Mouse (Mus musculus): ENCODE results near the gene Rbm47. TPM values are rescaled to one million over a fixed set of nuclear protein-coding genes. Genes with fewer than 3 reads are reported as not detected.

The Rbm47 gene
- polyA plus RNA-seq, 1 experiment from 2014 or later: 2.2 TPM

DNA sequence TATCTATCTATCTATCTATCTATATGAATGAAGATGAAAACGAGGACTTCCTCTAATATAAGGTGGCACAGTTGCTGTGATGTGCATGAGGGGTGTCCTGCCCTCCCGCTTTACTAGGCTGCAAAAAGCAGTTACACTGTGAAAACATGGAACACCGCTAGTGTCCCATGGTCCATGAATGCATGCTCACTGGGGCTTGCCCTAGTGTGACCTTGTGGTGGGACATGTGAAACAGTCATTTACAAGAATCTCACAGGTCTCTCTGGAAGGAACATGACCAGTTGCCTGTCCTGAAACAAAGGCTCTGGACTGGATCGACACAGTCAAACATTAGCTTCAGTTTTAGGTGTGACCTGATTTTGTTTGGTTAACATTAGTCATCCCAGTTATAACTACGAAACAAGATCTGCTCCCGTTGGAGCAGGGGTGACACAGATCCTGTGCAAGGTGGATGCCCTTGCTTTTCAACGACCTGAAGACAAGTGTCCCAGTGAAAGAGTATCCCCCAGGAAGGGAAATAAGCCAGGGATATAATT is 132.1 kb downstream of the Rbm47 start:
- H3K4me1 ChIP-seq (replicated peaks): 0 out of 2 replicates have a peak, but pooled peaks cover 4% of the 10 kb centered on the region
- H3K9ac ChIP-seq: no peak overlapping the region
- H3K27ac ChIP-seq (ENCODE audit: poor library complexity, severe bottlenecking): no peak overlapping the region
- H3K4me3 ChIP-seq: no peak overlapping the region
- ATAC-seq (ENCODE audit: insufficient number of reproducible peaks, low FRiP score): no peak
- H3K27me3 ChIP-seq (replicated peaks): no peaks in the 10 kb centered on the region
- H3K9me3 ChIP-seq (replicated peaks): no peaks in the 10 kb centered on the region
- WGBS: 79% methylated on average over 7 of the region's 7 CpGs
- H3K36me3 ChIP-seq: no peaks in the 10 kb centered on the region
- no peak overlapping the region for H3K4me2 ChIP-seq

DNA sequence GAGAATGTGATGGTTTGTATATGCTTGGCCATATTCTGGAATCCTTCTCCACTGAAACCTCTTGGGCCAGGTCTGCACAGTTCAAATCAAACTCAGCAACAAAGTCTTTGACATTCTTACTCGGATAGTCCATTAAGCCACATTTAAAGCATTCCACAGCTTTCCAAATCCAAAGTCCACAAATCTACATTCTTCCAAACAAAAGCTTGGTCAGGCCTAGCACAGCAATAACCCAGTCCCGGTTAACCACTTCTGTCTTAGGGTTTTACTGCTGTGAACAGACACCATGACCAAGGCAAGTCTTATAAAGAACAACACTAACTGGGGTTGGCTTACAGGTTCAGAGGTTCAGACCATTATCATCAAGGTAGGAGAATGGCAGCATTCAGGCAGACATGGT is 133.1 kb downstream of the Rbm47 start:
- H3K4me3 ChIP-seq: no peak overlapping the region
- H3K4me2 ChIP-seq: no peak overlapping the region
- no peaks in the 10 kb centered on the region for H3K36me3 ChIP-seq
- H3K27ac ChIP-seq (ENCODE audit: poor library complexity, severe bottlenecking): no peak overlapping the region
- H3K9me3 ChIP-seq (replicated peaks): no peaks in the 10 kb centered on the region
- no peak for ATAC-seq (ENCODE audit: insufficient number of reproducible peaks, low FRiP score)
- no peaks in the 10 kb centered on the region for H3K27me3 ChIP-seq (replicated peaks)
- H3K4me1 ChIP-seq (replicated peaks): 0 out of 2 replicates have a peak, but pooled peaks cover 6% of the 10 kb centered on the region
- H3K9ac ChIP-seq: no peak overlapping the region
- 85% methylated on average over 2 of the region's 2 CpGs for WGBS

DNA sequence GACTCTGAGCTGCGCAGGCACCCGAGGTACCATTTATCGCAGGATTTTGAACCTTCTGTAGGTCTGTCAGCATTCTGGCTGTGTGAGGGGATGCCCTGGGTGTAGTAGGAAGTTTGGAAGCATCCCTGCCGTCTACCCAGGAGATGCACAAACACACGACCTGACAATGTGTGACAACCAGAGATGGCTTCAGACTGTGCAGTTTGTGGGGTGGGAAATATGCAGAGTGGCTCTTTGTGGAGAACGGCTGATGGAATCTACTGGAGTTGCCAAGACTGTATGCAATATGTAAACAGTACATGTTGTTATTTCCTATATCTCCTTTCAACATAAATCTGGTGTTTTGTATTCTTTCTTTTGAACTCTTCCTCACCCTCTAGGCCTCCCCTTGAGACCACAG is 135.9 kb downstream of the Rbm47 start:
- WGBS: 67% methylated on average over 6 of the region's 6 CpGs
- Histone ChIP-seq H3K27me3 (replicated peaks) (no peaks in the 10 kb centered on the region), H3K27ac (ENCODE audit: poor library complexity, severe bottlenecking) (no peak overlapping the region)

DNA sequence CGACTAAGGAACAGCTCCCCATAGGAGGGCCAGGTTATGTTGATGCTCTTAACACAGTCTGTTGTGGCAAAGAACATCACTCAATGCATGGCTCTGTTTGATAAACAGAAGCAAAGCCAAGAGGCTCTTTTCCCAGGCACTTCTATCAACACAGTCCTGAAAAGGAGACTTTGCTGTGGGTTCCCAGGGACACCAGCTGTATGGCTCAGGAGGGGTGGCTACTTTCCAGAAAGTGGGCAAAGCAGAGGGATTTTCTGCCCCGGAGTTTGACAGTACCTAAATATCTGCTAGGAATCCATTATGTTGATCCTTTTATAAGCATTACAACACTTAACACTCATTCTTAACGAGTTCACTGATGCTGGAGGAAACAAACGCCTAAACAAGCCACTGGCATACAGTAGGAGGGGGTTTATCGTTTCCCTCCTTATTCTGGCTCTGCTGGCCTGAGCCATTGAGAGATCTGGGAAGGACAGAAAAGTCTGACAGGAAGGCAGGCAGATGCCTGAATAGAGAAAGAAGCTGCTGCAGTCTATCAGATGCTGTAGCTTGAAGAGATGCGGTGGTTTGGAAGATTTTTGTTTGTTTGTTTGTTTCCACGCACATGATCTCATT is 136.4 kb downstream of the Rbm47 start:
- Histone ChIP-seq H3K27ac (ENCODE audit: poor library complexity, severe bottlenecking) (no peak overlapping the region), H3K27me3 (replicated peaks) (no peaks in the 10 kb centered on the region), H3K9ac (no peak overlapping the region), H3K4me3 (no peak overlapping the region), H3K4me2 (no peak overlapping the region), H3K9me3 (replicated peaks) (no peaks in the 10 kb centered on the region), H3K4me1 (replicated peaks) (0 out of 2 replicates have a peak, but pooled peaks cover 16% of the 10 kb centered on the region), H3K36me3 (no peaks in the 10 kb centered on the region)
- 45% methylated on average over 7 of the region's 7 CpGs for WGBS
- no peak for ATAC-seq (ENCODE audit: insufficient number of reproducible peaks, low FRiP score)

More for the DNA sequence above, 135.9 kb downstream of the Rbm47 start:
- ATAC-seq (ENCODE audit: insufficient number of reproducible peaks, low FRiP score): no peak
- Histone ChIP-seq H3K4me3 (no peak overlapping the region), H3K4me2 (no peak overlapping the region), H3K9ac (no peak overlapping the region), H3K36me3 (no peaks in the 10 kb centered on the region), H3K9me3 (replicated peaks) (no peaks in the 10 kb centered on the region), H3K4me1 (replicated peaks) (0 out of 2 replicates have a peak, but pooled peaks cover 16% of the 10 kb centered on the region)

DNA sequence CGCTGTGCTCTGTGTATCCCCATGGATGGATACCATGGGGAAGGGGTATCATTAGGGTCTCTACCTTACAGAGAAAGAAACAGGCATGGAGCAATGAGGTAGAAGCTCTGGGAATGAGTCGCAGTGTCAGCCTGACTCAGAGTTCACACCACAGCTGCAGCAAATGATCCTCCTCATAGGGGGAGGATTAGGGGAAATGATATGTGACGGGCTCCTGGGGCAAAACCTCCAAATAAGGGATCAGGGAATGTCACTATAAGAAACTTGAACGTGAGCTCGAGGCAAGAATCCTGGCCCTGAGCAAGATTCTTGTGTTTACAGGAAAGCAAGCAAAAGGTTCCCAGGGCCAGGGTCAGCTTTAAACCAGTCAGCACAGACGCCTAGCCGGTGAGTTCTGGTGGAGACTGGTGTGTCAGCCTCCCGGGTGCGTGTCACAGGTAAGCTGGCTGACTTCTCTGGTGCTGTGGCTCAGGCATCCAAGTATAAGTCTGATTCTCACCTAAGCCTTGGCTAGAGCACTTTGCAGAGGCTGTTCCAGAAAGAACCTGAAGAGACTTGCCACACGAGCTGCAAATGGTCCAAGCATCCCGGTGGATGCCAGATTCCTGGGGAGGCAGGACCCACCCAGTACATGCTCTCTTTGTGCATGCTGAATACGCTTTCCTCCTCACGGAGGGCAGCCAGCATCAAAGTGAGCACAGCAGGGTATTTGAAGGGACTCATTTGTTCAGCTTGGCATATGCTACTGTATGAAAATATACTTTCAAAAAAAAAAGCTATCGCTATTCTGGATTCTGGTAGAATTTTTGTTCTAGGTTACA is 138.3 kb downstream of the Rbm47 start:
- H3K9ac ChIP-seq: no peak overlapping the region
- H3K9me3 ChIP-seq (replicated peaks): no peaks in the 10 kb centered on the region
- no peaks in the 10 kb centered on the region for H3K36me3 ChIP-seq
- no peak overlapping the region for H3K4me2 ChIP-seq
- 54% methylated on average over 14 of the region's 14 CpGs for WGBS
- ATAC-seq (ENCODE audit: insufficient number of reproducible peaks, low FRiP score): no peak
- H3K27me3 ChIP-seq (replicated peaks): no peaks in the 10 kb centered on the region
- H3K27ac ChIP-seq (ENCODE audit: poor library complexity, severe bottlenecking): no peak overlapping the region
- H3K4me1 ChIP-seq (replicated peaks): 0 out of 2 replicates have a peak, but pooled peaks cover 16% of the 10 kb centered on the region
- H3K4me3 ChIP-seq: no peak overlapping the region

DNA sequence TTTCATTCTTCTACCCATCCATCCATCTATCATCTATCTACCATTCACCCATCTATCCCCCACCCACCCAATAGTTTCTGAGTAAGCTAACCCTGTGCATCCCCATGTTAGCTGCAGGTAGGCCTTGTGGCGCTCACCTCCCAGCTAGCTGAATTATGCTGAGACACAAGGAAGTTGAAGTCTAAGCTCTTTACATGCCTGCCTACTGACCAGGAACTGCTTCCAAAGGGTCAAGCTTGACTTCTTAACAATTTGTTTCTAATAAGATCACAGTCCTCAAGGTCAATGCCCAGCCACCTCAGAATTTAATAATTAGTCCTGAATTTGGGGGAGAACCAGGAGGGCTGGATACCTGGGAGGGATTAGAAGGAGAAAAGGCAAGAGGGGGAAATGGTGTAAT is 140.1 kb downstream of the Rbm47 start:
- no peaks in the 10 kb centered on the region for H3K9me3 ChIP-seq (replicated peaks)
- no peaks in the 10 kb centered on the region for H3K27me3 ChIP-seq (replicated peaks)
- no peak overlapping the region for H3K4me3 ChIP-seq
- 94% methylated on average over 1 of the region's 1 CpGs for WGBS
- H3K27ac ChIP-seq (ENCODE audit: poor library complexity, severe bottlenecking): no peak overlapping the region
- ATAC-seq (ENCODE audit: insufficient number of reproducible peaks, low FRiP score): no peak
- H3K4me1 ChIP-seq (replicated peaks): 0 out of 2 replicates have a peak, but pooled peaks cover 16% of the 10 kb centered on the region
- no peak overlapping the region for H3K4me2 ChIP-seq
- H3K9ac ChIP-seq: no peak overlapping the region
- H3K36me3 ChIP-seq: no peaks in the 10 kb centered on the region

DNA sequence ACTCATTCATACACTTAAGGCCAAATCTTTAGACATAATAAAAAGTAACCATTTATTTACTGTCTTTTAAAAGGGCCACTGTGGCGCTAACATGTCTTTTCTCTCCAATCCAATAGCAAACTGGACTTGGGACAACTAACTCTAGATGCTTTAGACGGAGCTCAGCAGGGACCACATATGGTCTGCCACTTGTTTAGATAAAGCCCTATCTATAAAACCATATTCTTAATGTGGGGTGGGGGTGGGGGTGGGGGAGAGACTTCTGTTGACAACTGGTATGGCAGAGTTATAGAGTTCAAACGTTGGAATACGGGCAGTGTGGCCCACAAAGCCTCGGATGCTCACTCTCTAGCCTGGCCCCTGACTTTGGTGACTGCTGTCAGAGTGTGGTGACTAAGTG is 141.2 kb downstream of the Rbm47 start:
- H3K36me3 ChIP-seq: no peaks in the 10 kb centered on the region
- peaks cover 6% of the 10 kb centered on the region for H3K9me3 ChIP-seq (replicated peaks)
- 65% methylated on average over 5 of the region's 5 CpGs for whole genome bisulfite sequencing
- H3K4me2 ChIP-seq: no peak overlapping the region
- no peaks in the 10 kb centered on the region for H3K27me3 ChIP-seq (replicated peaks)
- no peak overlapping the region for H3K4me3 ChIP-seq
- no peak overlapping the region for H3K27ac ChIP-seq (ENCODE audit: poor library complexity, severe bottlenecking)
- no peak overlapping the region for H3K9ac ChIP-seq
- 0 out of 2 replicates have a peak, but pooled peaks cover 16% of the 10 kb centered on the region for H3K4me1 ChIP-seq (replicated peaks)
- no peak for ATAC-seq (ENCODE audit: insufficient number of reproducible peaks, low FRiP score)

DNA sequence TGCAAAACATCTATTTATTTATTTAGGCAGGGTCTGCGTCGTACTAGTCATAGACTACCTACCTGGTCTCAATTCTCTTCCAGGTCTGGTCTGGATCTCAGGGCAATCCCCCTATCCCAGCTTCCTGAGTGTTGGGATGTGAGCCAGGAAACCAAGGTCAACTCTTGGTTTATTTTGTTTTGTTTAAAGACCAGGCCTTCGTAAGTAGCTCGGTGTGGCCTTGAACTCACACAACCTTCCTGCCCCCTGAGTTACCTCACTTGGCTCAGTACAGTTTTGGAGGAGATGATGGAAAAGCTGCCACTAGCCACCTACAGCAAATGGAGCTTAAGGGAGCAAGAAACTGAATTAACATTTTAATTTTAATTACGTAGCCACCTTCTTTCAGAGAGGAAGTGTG is 144.7 kb downstream of the Rbm47 start:
- H3K4me3 ChIP-seq: no peak overlapping the region
- no peak overlapping the region for H3K27ac ChIP-seq (ENCODE audit: poor library complexity, severe bottlenecking)
- H3K27me3 ChIP-seq (replicated peaks): no peaks in the 10 kb centered on the region
- no peaks in the 10 kb centered on the region for H3K36me3 ChIP-seq
- H3K9me3 ChIP-seq (replicated peaks): peaks cover 13% of the 10 kb centered on the region
- no peaks in the 10 kb centered on the region for H3K4me1 ChIP-seq (replicated peaks)
- no peak overlapping the region for H3K4me2 ChIP-seq
- H3K9ac ChIP-seq: no peak overlapping the region
- WGBS: 81% methylated on average over 5 of the region's 5 CpGs
- ATAC-seq (ENCODE audit: insufficient number of reproducible peaks, low FRiP score): no peak

DNA sequence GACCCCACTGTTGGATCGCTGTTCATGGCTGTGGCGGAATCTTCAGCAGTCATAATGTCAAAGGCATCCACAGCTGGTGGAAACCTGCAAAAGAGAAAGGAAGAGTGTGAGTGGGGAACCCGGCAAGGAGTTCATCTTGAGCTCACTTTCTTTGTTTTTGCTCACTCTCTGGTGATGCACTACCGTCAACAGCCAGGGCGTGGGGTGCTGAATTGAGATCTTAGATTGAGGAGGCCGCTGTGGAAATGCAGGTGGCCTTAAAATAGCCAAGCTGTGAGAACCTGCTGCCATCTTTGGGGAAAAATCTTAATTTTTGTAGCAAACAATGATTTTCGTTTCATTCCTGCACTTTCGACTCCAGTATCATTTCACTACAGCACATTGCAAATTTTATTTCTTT is 145.7 kb downstream of the Rbm47 start:
- no peak overlapping the region for H3K27ac ChIP-seq (ENCODE audit: poor library complexity, severe bottlenecking)
- no peaks in the 10 kb centered on the region for H3K4me1 ChIP-seq (replicated peaks)
- H3K36me3 ChIP-seq: no peaks in the 10 kb centered on the region
- peaks cover 13% of the 10 kb centered on the region for H3K9me3 ChIP-seq (replicated peaks)
- WGBS: 94% methylated on average over 8 of the region's 8 CpGs
- no peaks in the 10 kb centered on the region for H3K27me3 ChIP-seq (replicated peaks)
- no peak overlapping the region for H3K4me3 ChIP-seq
- no peak overlapping the region for H3K4me2 ChIP-seq
- ATAC-seq (ENCODE audit: insufficient number of reproducible peaks, low FRiP score): no peak
- H3K9ac ChIP-seq: no peak overlapping the region

DNA sequence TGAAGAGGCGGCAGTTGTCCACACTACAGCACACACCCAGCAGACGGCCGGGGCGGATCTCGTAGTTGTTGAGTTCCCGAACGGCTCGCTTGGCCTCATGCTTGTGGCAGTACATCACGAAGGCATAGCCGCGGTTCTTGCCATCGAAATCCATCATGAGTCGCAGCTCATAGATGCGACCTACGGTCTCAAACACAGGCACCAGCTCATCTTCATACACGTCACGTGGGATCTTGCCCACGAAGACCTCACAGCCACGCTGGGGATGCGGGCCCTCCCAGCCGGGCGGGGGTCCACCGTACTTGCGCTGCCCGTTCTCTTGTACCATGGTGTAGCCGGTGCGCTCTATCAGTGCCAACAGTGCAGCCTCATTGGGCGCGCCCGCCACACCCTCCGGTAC is 146.1 kb downstream of the Rbm47 start:
- H3K4me3 ChIP-seq: no peak overlapping the region
- peaks cover 13% of the 10 kb centered on the region for H3K9me3 ChIP-seq (replicated peaks)
- H3K27ac ChIP-seq (ENCODE audit: poor library complexity, severe bottlenecking): no peak overlapping the region
- no peaks in the 10 kb centered on the region for H3K27me3 ChIP-seq (replicated peaks)
- whole genome bisulfite sequencing: 95% methylated on average over 31 of the region's 31 CpGs
- no peak for ATAC-seq (ENCODE audit: insufficient number of reproducible peaks, low FRiP score)
- no peaks in the 10 kb centered on the region for H3K36me3 ChIP-seq
- H3K4me2 ChIP-seq: no peak overlapping the region
- no peaks in the 10 kb centered on the region for H3K4me1 ChIP-seq (replicated peaks)
- no peak overlapping the region for H3K9ac ChIP-seq

DNA sequence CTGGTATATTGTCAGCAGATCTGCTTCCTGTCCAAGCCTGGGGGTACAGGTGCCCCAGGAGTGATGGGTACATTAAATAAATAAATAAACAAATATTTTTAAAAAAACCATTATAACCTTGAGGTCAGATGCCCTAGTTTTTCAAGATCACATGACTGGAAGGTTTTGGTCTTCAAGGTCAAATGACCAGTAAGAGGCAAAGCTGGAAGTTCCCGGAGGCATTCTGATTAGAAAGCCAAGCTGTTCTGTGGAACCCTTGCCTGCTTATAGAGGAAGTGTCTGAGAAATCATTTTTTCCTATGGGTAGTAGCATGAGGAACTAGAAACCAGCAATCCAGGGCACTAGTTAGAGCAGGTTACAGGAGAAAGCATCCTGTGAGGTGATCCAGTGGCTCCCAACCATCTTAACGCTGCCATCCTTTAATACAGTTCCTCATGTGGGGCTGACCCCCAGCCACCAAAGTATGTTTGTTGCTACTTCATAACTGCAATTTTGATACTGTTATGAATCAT is 157.4 kb downstream of the Rbm47 start:
- no peak overlapping the region for H3K4me2 ChIP-seq
- H3K9ac ChIP-seq: no peak overlapping the region
- H3K27me3 ChIP-seq (replicated peaks): no peaks in the 10 kb centered on the region
- H3K27ac ChIP-seq (ENCODE audit: poor library complexity, severe bottlenecking): no peak overlapping the region
- H3K36me3 ChIP-seq: no peaks in the 10 kb centered on the region
- ATAC-seq (ENCODE audit: insufficient number of reproducible peaks, low FRiP score): no peak
- no peaks in the 10 kb centered on the region for H3K9me3 ChIP-seq (replicated peaks)
- WGBS: 78% methylated on average over 2 of the region's 2 CpGs
- H3K4me3 ChIP-seq: no peak overlapping the region
- no peaks in the 10 kb centered on the region for H3K4me1 ChIP-seq (replicated peaks)
